Mouse (Mus musculus): Measurements from ENCODE around the gene Gm42417. TPM values are rescaled to one million over a fixed set of nuclear protein-coding genes. Genes with fewer than 3 reads are reported as not detected.
"Not testable (repeated sequence)": the region's sequence is repeated elsewhere in the genome, so short reads cannot be mapped to it uniquely, and the experiment has no call there.

Gm42417 gene
- total RNA-seq, 2 experiments from 2014 or later = 1,257 to 1,260 TPM

DNA sequence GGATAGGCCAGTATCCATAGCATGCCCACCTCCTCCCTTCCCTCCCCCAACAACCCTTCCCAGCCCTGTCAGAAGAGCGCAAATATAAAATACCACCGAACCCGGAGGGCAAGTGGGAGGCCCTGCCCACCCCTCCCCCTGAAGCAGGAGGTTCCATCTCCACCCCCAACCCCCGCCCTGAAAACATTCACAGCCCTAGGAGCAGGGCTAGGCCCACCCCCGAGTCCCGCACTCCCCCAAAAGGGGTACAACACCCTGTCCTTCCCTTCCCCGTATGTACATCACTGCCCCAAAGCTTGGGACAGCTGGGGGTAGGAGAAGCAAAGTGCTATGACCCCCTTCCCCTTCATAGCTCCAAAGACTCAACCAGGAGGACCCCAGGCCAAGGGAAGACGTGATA lies 9.5 kb upstream of the Gm42417 start:
- intact Hi-C loops (cut with DNase I) = no loop called here
- no peak for DNase-seq

GRCm38 (mm10) chr1:36547981-36548598 lies 8.9 kb upstream of the Gm42417 start:
- intact Hi-C loops (cut with DNase I) = loop anchor here (1.0 kb wide), 2 partner anchors 87 to 136 kb away; no protein-coding TSS in a partner anchor
- peak in 1 of 2 experiments; percentile 57 for DNase-seq

GRCm38 (mm10) chr1:36546888-36547471 lies 7.8 kb upstream of the Gm42417 start, which contains the start of gene Ankrd39:
Gene Ankrd39 (minus strand): TSS chr1:36547445.
- intact Hi-C loops (cut with DNase I) = loop anchor here (1.0 kb wide), 2 partner anchors 88 to 137 kb away; no protein-coding TSS in a partner anchor
- peak; percentile 95 to 98 for DNase-seq

- DNase-seq = no peak
- intact Hi-C loops (cut with DNase I) = no loop called here
These were observed 6.8 kb upstream of the Gm42417 start for GRCm38 (mm10) chr1:36545845-36546600.

DNA sequence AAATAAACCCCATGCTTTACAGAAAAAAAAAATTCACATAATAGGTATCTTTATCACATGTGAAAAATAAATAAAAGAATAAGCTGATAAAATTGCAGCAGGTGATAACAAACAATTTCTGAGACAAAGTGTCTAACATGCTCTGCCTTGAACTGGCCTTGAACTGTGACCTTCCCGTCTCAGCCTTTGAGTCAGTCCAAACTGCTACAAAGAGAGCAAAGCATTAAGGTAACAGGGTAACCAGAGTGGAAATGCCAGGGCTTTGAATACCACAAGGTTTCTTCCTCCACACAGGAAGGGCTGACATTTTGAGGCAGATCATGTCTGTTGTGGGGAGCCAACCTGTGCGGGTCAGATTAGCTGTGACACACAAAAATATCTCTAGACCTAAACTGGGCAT lies 6.2 kb upstream of the Gm42417 start:
- intact Hi-C loops (cut with DNase I) = no loop called here
- DNase-seq = no peak

DNA sequence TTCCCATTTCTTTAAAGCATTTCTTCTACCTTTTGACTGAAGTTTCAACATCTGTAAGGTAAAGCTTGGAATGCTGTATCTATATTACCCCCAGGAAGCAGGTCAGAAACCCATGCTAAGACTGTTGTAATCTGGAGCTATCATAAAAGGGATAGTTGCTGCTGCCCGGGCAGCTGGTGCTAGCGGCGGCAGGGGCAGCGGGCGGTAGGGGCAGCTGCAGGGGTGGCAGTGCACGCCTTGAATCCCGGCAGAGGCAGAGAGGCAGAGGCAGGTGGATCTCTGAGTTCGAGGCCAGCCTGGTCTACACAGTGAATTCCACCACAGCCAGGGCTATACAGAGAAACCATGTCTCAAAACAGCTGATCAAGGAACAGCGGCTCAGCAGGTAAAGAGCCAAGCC lies 3.7 kb upstream of the Gm42417 start:
- no peak for DNase-seq
- intact Hi-C loops (cut with DNase I) = no loop called here

GRCm38 (mm10) chr1:36541844-36542243 lies 2.6 kb upstream of the Gm42417 start:
- DNase-seq = no peak
- intact Hi-C loops (cut with DNase I) = no loop called here

DNA sequence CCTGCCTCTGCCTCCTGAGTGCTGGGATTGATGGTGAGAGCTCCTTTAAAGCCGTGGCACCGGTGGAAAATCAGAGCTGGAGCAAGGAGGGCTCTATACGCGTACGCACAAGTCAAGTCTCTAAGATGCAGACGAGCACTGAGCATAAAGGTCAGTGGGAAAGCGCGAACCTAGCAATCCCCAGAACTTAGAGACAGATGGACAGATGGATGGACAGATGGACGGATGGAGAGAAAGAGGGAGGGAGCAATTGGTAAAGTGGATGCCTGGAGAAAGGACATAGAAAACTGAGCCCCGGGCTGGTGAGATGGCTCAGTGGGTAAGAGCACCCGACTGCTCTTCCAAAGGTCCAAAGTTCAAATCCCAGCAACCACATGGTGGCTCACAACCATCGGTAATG lies 1.6 kb upstream of the Gm42417 start:
- intact Hi-C loops (cut with DNase I) = no loop called here

DNA sequence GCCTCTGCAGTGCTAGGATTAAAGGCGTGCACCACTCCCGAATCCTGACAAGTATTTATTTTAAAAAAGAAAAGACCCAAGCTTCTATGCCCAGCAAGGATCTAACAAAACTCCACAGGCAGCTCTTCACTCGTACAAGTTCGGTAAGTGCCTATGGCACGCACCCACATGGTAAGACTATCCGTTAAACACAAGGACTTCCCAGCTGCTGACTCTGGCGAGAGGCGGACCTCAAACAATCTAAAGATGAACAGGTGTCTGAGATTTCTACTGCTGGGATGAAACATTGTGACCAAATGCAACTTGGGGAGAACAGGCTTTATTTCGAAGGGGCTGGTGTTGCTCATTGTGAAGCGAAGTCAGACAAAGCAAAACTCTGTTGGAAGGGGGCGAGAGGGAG lies 903 bp upstream of the Gm42417 start:
- intact Hi-C loops (cut with DNase I) = no loop called here
- no peak for DNase-seq

More for the DNA sequence above, 1.6 kb upstream of the Gm42417 start:
- no peak for DNase-seq

GRCm38 (mm10) chr1:36538727-36539126 lies 502 bp downstream of the Gm42417 start:
- DNase-seq = no peak
- intact Hi-C loops (cut with DNase I) = no loop called here

DNA sequence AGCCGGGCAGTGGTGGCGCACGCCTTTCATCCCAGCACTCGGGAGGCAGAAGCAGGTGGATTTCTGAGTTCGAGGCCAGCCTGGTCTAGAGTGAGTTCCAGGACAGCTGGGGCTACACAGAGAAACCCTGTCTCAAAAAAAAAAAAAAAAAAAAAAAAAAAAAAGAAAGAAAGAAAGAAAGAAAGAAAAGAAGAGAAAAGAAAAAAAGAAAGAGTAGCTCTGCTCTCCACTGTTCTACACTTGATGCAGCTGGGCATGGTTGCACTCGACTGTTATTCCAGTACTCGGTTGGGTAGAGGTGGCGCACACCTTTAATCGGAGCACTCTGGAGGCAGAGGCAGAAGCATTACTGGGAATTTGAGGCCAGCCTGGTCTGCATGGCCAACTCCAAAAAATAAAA lies 2.4 kb downstream of the Gm42417 start, which contains the start of gene Ankrd23:
Gene Ankrd23 (minus strand): TSS at position 101 of the 400 bp plus-strand sequence.
- intact Hi-C loops (cut with DNase I); DNase-seq: not testable (repeated sequence)

- no peak for DNase-seq
- intact Hi-C loops (cut with DNase I) = no loop called here
These were observed 2.9 kb downstream of the Gm42417 start for GRCm38 (mm10) chr1:36536397-36536728.

DNA sequence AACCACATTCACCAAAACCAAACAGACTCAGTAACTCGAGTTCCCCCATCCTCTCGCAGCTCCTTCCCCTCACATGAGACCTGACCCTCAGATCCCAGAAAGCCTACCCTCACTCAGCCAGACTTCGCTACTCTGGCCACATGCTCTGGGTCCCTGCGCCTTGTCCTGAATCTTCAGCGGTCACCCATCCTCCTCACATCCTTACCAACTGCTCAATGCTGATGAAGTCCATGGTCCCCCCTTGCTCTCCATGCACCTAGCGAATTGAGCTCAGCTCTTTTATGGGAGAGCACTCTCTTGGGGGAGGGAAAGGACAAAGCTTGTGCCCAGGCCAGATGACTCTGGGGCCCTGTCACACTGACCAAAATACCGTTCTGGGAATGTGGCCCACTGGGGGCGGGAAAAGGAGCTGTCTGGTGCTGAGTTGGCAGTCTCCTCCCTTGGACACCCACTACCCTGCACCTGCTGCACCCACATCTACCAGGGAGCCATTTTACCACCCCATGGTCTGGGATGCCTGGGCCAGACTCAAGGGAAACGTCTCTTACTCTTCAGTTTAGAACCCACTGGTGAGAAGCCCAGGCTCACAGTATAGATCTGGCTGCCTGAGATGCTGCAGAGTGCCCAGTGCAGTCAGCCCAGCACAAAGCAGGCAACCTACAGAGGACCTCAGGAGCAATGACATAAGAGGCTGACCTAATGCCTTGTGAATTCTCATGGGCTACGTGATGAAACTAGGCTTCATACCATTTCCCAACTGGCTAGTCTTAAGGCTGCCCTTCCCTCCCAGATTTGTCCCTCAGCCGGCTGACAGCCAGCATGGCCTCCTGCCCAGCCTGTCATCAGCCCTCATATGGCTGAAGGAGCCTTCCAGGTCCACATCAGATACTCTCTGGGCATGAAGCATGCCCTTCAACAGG lies 3.5 kb downstream of the Gm42417 start:
- intact Hi-C loops (cut with DNase I) = no loop called here

GRCm38 (mm10) chr1:36534595-36535058 lies 4.6 kb downstream of the Gm42417 start:
- no peak for DNase-seq
- intact Hi-C loops (cut with DNase I) = no loop called here

More for the DNA sequence above, 3.5 kb downstream of the Gm42417 start:
- DNase-seq = peak; percentile 76 to 79

DNA sequence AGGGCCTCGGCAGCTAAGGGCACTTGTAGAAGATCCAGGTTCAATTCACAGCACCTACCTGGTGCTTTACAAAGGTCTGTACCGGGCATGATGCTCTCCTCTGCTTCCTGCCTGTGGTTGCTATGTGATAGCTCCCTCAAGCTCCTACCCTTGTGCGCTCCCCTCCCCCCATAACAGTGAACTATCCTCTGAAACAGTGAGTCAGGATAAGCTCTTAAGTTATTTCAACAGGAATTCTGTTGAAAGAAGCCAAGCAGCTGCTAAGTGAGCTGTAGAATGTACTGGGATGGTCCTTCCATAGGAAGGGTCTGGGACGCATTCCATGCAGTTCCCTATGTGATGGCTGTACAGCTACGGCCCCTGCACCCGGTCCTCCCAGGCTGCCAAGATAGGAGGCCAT lies 5.7 kb downstream of the Gm42417 start:
- intact Hi-C loops (cut with DNase I) = no loop called here
- DNase-seq = no peak

DNA sequence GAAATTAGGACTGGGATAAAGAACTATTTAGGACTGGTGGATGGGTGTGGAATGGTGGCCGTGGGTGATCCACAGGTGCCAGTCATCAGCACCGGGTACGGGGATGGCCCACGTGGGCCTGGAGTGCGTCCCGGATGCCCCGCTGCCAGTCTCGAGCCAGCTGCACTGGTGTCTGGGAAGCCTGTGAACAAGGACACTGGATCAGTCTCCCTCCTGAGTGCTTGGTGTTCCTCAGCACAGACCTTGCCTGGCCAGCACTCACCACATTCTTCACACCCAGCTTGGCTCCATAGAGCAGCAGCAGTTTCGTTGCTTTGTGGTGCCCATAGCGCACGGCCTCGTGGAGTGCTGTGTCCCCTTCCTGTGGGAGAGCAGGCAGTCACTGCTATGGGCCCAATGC lies 7.8 kb downstream of the Gm42417 start:
- no peak for DNase-seq
- intact Hi-C loops (cut with DNase I) = no loop called here

DNA sequence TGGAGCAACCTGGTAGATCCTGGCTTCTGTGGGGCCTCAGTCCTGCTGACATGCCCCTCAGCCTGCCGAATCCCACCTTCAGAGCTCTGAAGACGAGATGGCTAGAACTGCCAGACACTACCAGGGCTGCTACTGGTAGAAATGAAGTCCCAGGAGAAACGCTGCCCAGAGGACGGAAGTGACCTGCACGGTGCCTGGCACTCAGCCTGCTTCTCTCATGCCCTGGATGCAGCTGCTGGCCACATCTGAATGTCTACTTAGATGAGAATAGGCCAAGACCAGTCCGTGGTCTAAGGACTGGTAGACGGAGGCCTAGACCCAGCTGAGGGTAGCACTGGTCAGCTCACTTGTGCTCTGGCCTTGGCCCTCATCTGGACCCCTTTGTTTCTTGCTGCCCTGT lies 8.3 kb downstream of the Gm42417 start:
- intact Hi-C loops (cut with DNase I) = no loop called here
- no peak for DNase-seq

DNA sequence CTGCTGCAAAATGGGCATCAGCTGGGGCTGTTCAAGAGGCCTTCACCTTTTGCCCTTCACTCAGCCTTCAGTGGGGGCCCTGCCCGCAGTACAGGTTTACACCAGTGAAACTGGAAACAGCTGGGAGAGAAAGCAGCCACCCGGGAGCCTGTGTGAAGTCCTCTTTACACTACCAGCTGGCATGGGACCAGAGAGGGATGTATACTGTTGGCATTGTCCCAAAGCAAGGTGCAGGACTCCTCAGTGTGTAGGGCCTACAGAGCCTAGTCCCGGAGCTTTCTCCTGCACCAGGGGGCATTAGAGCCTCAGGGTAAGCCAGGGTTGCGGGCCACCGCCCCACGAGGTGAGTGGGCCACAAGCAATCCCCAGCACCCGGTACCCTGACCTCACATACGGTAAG lies 8.7 kb downstream of the Gm42417 start:
- DNase-seq = no peak
- intact Hi-C loops (cut with DNase I) = no loop called here

DNA sequence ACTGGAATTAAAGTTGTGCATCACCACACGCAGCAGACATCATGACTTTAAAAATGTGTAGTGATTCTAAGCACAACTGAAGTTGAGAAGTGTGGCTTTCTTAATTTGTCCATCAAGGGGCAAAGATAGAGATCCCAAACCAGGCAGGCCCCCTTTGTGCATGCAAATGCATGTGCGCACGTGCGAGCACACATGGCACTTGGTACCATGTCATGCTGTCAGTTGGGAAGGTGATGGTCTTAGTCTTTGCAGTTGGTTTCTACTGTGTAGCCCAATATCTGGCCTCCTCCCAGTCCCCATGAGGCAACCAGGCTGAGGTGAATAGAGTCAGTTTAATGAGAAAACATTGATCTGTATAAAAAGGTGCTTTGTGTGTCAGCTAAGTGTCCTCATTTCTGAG lies 9.4 kb downstream of the Gm42417 start:
- DNase-seq = no peak

DNA sequence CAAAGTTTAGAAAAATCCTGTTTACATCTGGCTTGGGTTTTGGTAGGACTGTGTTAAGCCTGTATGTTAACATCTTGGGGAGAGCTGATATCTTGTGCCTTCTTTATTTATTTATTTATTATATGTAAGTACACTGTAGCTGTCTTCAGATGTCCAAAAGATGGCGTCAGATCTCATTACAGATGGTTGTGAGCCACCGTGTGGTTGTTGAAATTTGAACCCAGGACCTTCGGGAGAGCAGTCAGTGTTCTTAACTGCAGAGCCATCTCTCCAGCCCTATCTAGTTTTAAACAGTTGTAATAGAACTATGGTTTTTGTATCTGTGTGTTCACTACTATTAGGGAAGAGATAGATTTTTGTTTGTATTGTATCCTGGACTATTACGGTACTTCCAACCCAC lies 10.0 kb downstream of the Gm42417 start:
- DNase-seq = no peak
- intact Hi-C loops (cut with DNase I) = no loop called here

More for the DNA sequence above, 9.4 kb downstream of the Gm42417 start:
- intact Hi-C loops (cut with DNase I) = no loop called here
